In genomic region chr9:107975399-107976386, GRCm38 (mm10) we compare ENCODE assay signal across 8 mouse cellular contexts. TPM values are rescaled to one million over a fixed set of nuclear protein-coding genes. Genes with fewer than 3 reads are reported as not detected.
A peak's percentile ranks its signal among the peaks of the same experiment; 100 is the strongest.
DNase-seq lines count a peak whose midpoint lies in the region; ATAC-seq lines count a peak whose summit lies in the region.

Gene Uba7, plus strand, starts transcription at chr9:107975505.

- ATAC-seq in lung, embryonic 15.5 days (ENCODE audit: borderline replicate concordance, extremely low read depth, low FRiP score, low TSS enrichment), result no peak
- no peak for ATAC-seq in cerebellum, adult (ENCODE audit: insufficient number of reproducible peaks, low FRiP score, low TSS enrichment)

- H3K27me3 ChIP-seq in erythroblast, embryonic 14.5 days (ENCODE audit: control insufficient read depth), result no peaks in the 10 kb centered on the region
- H3K27me3 ChIP-seq in lung, embryonic 15.5 days, result no peaks in the 10 kb centered on the region

- peak; percentile 23 for DNase-seq in embryo, embryonic 10.5 days (ENCODE audit: low spot score)
- DNase-seq in embryo, embryonic 11 days, result no peak
- peak; percentile 72 for DNase-seq in NIH3T3 (ENCODE audit: low read depth)
- DNase-seq in kidney, adult 18-20 months, result peak; percentile 28
- peak; percentile 45 for DNase-seq in thymus, postnatal 14 days

- H3K4me3 ChIP-seq in erythroblast, embryonic 14.5 days (replicated peaks), result peak within 1 kb of the TSS; percentile 65
- 0 out of 2 replicates have a peak within 1 kb of the TSS, but pooled peaks have one; percentile 1 for H3K4me3 ChIP-seq in lung, embryonic 15.5 days

- peaks cover 83% of the 10 kb centered on the region for H3K36me3 ChIP-seq in erythroblast, embryonic 14.5 days (ENCODE audit: control insufficient read depth)
- peaks cover 3% of the 10 kb centered on the region for H3K36me3 ChIP-seq in lung, embryonic 15.5 days

- peak within 1 kb of the TSS; percentile 31; the same call in 1 of the 2 replicates for H3K27ac ChIP-seq in lung, embryonic 15.5 days

- no peaks in the 10 kb centered on the region for H3K9me3 ChIP-seq in erythroblast, embryonic 14.5 days (ENCODE audit: control insufficient read depth, low read length)
- H3K9me3 ChIP-seq in lung, embryonic 15.5 days, result no peaks in the 10 kb centered on the region

- peak within 1 kb of the TSS; percentile 32 for H3K4me2 ChIP-seq in lung, embryonic 15.5 days

- H3K4me1 ChIP-seq in erythroblast, embryonic 14.5 days (ENCODE audit: control insufficient read depth), result peaks cover 99% of the 10 kb centered on the region
- peaks cover 17% of the 10 kb centered on the region for H3K4me1 ChIP-seq in lung, embryonic 15.5 days

- H3K9ac ChIP-seq in lung, embryonic 15.5 days, result no peak within 1 kb of the TSS

- 62% methylated on average over 12 of the region's 12 CpGs for WGBS in lung, embryonic 15.5 days

RNA-seq across cellular contexts. Expression of gene Uba7, which starts in this region (rescaled TPM):
- polyA plus RNA-seq in erythroblast, embryonic 14.5 days (2012), result 14.4 and 22.3 TPM in 2 replicates
- polyA plus RNA-seq in lung, embryonic 15.5 days (2015; fragmentation: Nextera tagmentation; extraction: Ambion mirVana), result 22.3 and 22.8 TPM in 2 replicates
